Mouse (Mus musculus): Measurements from ENCODE around the gene Gm20503.

DNA sequence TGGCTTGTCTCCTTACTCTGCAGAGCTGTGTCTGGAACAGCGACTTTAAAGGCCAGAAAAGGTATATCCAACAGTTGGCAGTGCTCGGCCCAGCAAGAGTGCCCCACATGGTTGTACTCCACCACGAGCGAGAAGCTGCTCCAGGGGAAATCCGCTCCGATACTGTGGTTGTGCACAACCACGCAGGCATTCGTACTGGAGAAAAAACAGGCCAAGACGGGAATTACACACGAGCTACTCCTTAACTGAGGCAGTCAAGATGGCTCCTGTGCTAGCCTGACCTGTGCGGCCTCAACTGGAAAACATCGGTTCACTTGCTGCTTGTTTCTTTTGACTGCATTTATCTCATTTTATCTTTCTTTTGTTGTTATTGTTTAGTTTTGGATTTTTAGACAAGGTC is 59.5 kb downstream of the Gm20503 start:
- no peak for TF ChIP-seq ZC3H11A (IDR thresholded peaks at IDR 0.05; ENCODE audit: borderline replicate concordance, low read depth, low read length)
- no peak for TF ChIP-seq CHD2 (IDR thresholded peaks at IDR 0.05; ENCODE audit: low read depth, low read length)
- TF ChIP-seq ZNF384 (IDR thresholded peaks at IDR 0.05; ENCODE audit: low read depth, low read length) = no peak

All from ES-E14 (cell line).